Mouse (Mus musculus): ENCODE results near the gene Slc25a54.
A peak's percentile ranks its signal among the peaks of the same experiment; 100 is the strongest.

Slc25a54 gene

DNA sequence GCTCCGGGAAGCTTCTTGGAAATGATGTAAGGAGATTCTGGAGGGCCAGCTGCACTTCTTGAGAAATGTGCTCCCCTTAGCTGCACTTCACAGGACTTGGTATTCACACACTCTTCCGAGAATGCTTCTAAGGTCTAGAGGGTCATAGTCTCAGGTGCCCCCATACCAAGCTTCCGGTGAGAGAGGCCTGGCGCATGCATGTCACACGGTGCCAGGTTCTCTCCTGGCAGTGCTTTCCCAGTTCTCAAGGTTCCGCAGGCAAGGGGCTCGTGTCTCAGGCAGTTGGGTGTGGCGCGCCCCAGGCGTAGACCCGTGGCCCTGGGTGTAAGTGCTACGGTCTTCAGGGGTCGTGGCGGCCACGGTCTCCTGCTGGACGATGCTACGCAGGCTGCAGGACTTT is at the start of gene Slc25a54:
TSS of gene Slc25a54 (plus strand) at position 301 of the 400 bp plus-strand sequence.
- no peak for DNase-seq

DNA sequence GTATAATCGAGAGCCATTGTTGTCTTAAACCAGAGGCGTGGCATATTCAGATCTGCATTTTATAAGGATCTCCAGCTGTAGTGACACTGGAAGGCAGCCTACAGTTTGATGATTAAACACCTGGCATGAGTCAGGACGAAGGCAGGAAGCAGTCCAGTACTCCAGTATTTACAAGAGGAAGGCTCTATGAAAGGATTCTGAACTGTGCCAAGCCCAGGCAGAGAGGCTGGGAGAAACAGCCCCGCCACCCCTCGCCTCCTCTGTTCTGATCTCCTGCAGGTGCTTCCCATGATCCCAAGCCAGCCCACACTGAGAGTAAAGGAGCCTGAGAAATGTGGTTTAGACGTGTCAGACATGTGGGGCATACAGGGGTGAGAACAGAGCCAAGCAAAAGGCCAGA is 49.5 kb upstream of the Slc25a54 start:
- no peak for DNase-seq

DNA sequence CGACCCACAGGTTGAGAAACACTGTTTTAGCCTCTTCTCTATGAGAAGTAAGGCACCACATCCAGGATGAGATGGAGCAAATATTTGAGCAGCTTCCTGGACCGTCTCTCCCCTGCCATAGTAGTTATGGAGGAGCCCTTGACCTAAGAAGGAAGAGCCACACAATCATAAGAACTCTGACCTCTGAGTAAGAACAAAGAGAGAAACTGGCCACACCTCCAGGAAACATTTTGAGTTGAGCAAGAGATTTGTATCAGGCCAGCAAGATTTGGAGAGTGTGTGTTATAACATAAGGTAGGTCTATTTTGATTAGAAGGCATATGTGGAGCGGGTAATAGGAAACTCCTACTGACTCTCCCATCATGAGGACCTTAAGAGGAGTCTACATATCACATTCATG is 48.6 kb upstream of the Slc25a54 start:
- no peak for DNase-seq

DNA sequence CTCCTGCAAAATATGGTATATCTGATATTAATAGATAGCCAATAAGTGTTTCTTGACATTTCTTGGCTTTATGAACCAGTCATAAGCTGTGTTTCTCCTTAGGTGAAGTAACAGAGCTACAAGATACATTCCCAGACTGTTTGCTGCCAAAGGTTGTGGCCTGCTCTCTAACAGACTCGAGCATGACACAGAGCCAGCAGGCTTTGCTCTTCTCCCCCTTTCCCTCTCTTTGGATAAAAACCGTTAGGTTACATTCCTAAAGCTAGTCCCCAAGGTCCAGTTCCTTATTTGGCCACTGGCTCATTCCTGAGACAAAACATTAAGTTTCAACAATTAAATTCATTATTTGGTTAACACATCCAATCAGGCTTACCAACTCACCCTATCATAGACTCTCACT is 48.0 kb upstream of the Slc25a54 start:
- no peak for DNase-seq

DNA sequence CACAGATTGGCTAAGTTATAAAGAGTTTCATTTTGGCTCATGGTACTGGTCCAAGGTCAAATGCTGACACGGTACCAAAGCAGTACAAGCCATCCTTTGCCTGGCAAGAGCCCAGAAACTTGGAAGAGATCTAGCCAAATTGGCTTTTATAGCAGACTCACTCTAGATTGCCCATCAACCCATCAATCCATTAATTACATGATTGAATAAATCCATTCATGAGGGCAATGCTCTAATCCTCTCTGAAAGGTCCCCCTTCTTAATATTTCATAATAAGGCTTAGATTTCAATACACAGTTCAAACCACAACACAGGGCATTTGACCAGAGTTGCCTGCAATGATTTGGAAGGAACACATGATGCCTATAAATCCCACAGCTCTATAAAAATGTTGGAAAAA is 45.9 kb upstream of the Slc25a54 start:
- no peak for DNase-seq

DNA sequence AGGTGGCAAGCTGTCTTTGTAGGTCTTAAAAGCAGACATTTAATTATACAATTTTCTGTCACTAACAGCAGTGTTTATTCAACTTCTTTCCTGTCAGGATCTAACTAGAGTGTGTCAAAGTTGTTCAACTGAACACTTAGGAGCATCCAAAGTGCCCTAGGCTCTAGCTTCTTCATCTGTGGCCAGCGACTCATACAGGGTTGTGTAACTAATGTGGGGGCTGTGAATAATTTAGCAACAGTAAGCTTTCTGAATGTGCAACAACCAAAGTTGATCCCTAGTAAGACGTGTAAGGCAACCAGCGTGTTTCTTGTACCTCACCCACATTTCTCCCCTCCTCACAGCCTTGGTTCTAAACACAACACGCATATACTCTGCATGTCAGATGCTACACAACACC is 39.4 kb upstream of the Slc25a54 start:
- no peak for DNase-seq

DNA sequence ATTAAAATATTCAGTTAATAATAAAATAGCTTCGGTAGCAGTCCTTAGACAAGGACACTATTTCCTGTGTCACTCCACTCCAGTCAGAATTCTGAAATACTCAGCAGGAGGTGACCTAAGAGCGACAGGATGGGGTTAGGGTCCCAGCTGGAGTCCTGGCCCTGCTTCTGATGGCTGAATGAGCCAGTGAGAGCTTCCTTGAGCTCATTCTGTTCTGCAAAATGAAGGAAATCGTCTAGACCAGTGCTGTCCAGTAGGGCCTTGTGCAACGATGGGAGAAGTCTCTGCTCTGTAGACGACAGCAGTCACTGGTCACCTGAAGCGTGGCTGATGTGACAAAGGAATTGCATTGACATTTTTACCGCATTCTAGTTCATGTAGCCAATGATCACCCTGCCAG is 36.9 kb upstream of the Slc25a54 start:
- no peak for DNase-seq

DNA sequence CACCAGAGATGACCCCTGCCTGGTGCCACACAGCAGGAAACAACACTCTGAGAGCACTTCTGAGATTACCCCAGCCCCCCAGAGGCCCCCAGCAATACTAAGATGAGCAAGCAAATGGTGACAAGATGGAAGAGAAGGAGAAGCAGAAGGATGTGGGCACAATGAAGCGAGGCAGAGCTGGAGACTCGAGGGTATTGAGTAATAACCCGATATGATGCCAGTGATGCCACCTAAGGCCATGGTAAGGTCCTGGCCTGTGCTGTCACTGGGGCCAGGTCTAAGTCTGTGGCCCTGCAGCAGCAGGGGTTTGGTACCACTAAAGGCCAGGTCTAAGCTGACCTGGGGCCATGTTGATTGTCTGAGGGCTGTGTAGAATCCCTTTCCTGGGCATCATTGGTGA is 33.8 kb upstream of the Slc25a54 start:
- no peak for DNase-seq

DNA sequence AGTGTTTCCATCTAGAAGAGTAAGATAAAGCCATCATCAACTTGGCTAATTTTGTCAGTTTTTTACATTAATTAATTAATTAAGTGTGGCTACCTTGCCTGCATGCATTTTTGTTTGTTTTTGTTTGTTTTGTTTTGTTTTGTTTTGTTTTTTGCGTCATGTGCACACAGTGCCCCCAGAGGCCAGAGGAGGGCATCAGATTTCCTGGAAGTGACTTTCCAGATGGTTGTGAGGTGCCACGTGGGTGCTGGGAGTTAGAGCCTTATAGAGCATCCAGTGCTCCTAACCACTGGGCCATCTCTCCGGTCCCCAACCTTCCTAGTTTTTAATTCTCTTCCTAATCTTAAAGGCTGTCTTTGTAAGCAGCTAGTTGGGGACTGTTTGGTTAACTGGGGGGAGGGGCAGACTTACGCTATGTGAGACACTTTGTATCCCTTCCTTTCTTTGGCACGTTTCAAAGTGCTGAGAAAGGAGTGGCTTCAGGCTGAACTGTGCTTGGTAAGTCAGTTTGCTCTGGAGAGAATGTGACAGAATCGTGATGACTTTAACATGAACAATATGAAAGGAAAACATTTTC is 32.5 kb upstream of the Slc25a54 start:
- no peak for DNase-seq

DNA sequence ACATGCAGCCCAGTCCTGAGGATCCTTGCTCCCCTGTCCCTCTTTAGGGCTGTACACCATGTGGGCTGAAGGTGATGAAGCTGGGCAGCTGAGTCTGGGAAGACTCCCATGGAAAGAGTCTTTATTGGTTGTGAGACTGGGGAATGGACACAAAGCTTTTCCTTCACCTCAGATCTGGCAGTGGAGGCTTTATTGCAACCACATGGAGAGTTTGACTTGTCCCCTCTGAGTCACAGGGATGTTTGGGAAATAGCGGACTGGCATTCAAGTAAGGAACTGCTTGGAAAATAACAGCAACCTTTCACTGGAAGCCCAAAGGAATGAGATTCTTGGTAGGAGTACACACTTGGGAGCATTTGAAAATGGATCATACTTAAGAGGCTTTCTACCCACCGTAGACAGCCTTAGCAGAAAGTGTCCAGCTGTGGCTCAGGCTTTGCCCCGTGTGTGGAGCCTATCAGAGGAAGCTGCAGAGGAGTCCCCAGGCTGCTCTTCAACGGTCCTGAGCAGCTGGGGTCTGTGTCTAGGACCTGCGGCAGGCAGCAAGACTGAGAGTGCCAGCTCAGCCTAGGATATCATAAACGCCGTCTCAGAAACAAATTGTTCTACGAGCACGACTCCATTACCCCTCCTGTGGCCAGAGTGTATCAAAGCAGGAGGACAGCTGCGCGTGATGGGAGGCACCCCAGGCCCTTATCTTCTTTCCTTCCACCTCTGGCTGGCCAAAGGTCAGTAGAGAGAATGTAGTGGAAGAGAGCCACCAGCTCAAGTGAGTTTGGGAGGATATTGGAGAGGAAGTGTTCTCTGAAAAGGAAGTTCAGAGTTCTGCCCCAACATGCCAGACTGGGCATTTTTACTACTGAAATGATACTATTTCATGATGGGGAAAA is 29.0 kb upstream of the Slc25a54 start:
- no peak for DNase-seq

DNA sequence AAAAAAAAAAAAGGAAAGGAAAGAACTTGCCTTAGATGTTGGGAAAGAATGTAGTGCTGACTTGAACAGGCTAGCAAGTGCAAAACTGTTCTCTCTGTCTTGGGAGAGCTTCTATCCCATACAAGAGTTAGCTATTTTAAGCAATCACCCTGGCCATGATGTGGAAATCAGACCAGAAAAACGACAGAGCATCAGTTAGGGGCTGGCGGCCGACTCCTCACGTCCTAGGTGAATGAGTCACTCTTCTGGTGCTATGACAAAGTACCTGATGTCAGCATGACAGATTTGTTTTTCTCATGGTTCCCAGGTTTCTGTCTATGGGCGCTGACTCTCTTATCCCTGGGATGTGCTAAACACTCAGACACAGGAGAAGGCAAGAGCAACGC is 28.3 kb upstream of the Slc25a54 start:
- no peak for DNase-seq

DNA sequence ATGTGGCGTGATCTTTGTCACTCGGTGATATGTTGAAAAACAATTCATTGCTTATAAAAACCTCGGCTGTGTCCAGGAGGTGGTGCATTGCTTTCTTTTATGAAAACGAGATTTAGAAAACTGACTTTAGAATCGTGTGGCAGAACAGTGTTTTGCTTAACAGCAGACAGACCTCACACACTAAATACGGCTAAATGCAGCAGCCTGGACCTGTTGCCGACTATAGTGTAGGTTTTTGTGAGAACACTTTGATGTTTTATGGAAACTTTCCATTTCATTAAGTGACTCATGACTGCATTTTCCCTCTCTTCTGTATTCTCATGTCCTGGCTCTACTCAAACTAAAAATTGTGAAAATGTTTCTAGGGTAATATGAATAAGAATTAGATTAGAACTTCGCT is 20.4 kb upstream of the Slc25a54 start:
- DNase-seq, result no peak

DNA sequence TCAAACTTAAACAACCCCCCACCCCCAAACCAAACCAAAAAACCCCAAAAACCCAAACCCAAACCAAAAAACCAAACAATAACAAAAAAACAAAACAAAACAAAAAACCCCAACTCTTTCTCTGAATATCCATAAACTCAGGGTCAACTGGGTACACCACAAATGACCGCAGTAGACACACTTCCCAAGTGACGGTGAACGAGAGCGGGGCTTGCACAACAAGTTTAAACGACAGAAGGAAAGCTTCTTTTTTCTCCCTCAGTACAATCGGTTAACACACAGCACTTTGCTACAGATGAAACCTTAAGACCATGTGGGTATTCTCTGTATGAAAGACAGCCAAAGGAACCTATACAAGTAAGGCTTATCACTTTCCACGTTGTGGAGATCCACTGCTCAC is 17.9 kb upstream of the Slc25a54 start:
- DNase-seq, result no peak

DNA sequence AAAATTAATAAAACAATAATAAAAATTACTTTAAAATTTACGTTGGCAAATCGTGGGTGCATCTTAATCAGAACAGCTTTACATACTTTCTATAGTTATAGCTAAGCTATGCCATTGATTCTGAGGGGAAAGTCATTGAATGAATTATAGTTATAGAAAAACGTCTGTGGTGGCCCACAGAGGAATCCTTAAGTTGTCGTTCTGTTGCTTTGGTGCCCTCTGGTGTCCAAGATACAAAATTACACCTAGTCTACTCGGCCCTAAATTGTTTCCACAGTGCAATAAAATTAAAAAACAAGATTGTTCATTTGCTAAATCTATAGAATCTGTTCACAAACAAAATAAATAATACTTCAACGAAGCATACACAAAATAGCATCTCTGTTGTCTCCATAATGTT is 17.3 kb upstream of the Slc25a54 start:
- DNase-seq, result peak; percentile 19

DNA sequence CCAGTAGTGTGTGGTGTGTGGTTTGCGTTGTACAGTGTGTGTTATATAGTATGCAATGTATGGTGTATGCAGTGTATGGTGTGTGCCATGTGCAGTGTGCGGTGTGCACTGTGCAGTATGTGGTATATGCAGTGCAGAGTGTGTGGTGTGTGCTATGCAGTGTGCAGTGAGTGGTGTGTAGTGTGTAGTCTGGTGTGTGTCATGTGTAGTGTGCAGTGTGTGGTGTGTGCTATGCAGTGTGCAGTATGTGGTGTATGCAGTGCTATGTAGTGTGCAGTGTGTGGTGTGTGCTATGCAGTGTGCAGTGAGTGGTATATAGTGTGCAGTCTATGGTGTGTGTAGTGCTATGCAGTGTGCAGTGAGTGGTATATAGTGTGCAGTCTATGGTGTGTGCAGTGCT is 4.1 kb downstream of the Slc25a54 start:
- no peak for DNase-seq

DNA sequence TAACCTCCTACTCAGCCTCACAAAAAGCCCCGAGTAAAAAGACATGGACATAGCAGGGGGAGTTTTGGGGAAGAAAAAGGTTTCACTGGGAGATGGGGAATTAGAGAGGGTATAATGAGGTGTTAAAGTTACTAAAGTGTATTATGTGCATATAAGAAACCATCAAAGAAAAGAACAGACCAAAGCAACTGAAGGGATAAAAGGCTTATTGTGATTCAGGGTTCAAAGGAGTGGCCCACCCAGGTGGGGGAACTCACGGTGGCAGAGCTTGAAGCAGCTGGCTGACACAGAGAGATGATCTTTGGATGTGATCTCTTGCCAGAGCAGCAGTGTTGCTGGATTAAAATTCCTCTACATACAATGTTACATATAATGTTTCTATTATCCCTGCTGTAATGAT is 8.2 kb downstream of the Slc25a54 start:
- no peak for DNase-seq

DNA sequence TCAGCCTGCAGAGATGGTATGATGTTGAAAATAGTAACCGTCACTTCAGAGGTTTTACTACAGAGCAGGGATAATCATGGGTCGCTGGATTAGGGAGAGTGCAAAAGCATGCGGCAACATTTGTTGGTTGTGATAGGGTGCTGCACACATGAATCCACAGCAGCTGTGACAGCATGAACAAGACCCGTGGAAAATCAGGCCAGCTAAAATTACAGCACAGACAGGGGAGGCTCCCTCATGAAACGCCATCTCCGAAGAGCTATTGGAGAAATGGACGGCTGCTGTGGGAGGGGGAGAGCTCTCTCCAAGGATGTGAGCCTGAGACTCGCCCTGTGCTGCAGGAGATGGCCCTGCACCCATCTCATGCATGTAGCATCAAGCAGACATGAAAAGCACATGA is 24.4 kb downstream of the Slc25a54 start:
- no peak for DNase-seq

DNA sequence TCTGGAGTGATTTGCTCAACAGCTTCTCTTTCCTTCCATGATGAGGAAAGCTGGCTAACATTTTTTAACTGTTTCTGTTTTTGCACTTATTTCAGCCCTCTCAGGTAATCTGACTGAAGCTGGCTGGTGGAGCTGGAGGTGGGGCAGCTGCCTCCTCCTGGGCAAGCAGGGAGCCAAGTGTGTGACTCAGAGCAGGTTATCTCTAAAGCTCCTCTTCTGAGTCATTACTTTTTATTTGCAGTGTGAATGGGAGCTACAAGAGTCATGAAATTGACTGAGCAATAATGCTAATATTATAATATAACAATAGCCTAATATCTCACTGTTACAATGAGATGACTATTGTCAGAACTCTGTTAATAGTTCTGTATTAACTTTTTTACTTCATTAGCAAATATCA is 36.9 kb downstream of the Slc25a54 start:
- no peak for DNase-seq

DNA sequence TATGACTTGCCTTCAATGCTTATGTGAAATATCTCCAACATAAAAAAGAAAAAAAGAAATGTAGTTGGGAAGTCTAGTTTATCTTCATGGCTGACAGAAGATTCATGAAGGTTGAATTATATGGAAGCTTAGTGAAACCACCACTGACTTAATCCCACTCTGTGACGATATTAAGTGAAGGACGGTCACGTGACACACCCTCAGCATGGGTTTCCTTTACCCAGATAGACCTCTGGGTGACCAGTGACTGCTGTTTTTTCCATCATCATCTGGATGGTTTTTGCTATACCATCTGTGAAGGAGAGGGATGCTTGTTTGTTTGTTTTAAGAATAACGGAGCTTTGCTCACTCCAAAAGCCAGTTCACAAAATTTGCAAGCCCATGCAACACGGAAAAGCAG is 39.3 kb downstream of the Slc25a54 start:
- DNase-seq, result no peak

DNA sequence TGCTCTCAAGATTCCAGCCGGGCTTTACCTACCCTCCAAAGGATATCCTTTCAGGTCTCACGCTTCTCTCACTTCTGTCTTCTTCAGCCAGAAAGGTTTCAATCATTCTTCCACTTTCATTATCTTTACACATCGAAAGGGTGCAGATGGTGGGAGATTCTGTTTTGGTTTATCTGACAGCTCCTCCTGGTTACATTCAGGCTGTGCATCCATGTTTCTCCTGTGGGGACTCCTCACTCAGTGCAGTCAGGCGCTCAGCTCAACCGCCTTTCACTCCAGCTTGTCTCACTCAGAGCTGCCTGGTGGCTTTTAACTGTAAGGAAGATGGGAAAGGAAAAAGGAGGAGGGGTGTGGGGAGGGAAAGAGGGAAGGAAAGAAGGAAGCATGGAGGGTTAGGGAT is 39.7 kb downstream of the Slc25a54 start:
- DNase-seq, result no peak

DNA sequence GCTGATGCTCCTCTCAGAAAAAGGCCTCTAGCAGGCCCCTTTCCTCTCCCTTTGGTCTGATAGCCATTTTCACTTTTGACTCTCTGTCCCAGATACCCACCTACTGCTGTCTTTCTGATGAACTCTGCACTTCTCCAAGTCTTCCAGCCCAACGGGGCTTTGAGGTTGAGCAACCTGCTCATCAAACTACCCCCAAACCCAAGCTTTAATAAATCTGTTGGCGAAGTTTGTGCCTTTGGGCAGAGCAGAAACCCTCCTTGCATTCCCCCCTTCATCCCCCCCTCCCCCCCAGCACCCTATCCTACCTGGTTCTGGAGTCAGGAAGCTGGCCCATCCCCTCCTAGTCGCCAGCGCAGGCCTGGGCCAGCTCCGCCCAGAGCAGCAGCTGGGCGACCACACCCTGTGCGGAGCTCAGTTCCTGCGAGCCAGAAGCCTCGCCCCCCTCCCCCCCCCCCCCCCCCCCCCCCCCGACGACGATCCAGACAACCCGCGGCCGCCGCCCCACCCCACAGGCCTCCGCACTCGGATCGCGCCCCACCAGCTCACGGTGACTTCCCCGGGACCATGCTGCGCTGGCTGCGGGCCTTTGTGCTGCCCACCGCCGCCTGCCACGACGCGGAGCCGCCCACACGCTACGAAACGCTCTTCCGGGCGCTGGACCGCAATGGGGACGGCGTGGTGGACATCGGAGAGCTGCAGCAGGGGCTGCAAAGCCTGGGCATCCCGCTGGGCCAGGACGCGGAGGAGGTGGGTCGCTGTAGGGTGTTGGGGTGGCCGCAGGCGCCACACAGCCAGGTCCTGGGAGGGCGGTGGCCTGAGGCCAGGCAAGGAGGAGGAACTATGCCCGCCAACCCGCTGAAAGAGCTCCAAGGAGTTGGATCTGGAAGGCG is 42.6 kb downstream of the Slc25a54 start, which contains the start of gene Slc25a24:
TSS of gene Slc25a24 (plus strand) at position 509 of the 890 bp plus-strand sequence.
- DNase-seq, result peak; percentile 5

DNA sequence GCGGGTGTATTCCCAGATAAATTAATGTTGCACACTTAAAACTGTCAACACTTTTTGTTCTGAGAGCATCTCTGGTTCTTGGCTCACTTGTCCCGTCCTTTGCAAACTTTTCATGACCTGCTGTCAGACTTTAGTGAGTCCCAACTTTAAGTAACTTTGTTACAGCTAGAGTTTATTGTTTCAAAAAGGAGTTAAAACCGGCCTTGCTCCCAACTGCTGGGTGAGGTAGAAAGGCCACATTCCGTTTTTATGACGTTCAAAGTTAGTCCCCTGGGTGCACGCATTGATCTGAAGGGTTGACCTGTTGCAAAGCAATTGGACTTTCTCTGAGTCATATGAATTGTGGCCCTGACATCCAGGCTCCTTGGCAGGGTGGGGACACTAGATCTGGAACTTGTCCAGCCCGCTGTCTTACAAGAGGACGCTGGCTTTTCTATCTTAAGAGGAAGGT is 43.3 kb downstream of the Slc25a54 start:
- DNase-seq, result no peak

DNA sequence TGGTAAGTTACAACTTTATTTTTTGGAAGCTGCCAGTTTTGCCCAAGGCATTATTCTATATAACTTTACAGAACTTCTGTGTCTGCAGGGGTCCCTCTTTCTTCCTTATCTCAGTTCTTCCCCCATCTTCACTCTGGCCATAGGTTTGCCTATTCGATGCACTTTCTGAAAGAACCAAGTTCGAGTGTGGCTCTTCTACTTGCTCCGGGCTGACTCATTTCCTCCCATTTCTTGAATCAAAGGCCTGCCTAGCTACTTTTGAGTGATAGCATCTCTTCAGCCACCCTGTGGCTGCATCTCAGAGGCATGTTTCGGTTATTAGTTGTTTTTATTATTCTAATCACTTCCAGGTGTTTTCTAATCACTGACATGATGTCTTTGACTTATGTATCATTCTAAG is 43.8 kb downstream of the Slc25a54 start:
- no peak for DNase-seq

DNA sequence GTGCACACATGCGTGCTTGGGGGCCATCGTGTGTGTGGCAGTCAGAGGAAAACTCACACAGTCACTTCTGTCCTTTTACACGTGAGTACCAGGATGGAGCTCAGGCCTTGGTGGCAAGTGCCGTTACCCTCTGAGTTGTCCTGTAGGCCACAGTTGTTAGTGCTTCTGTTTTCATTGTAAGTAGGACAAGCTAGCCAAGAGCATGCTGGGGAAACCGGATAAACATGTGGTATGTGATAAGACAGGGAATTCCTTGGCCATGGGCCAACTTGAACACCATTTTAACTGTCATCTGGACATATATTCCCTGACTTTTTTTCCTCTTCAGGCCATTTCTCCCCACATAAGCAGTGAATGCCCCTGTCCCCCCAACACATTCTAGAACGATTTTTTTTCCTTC is 45.3 kb downstream of the Slc25a54 start:
- no peak for DNase-seq
